Mouse (Mus musculus) left cerebral cortex, adult 18-20 months (tissue): ENCODE results near the gene Pde9a. TPM values are rescaled to one million over a fixed set of nuclear protein-coding genes. Genes with fewer than 3 reads are reported as not detected.
"Not testable (repeated sequence)": the region's sequence is repeated elsewhere in the genome, so short reads cannot be mapped to it uniquely, and the experiment has no call there.

Experiments used
- DNase-seq, 2 experiments: peaks; one replicate each; pipeline ENCODE4 v3.0.0; 2021 to 2022; ENCODE audit warnings: low spot score in 2 of 2, mixed read lengths in 1 of 2
- long read RNA-seq, 2 experiments: library from polyadenylated mRNA; stranded (forward); transcript quantifications; one replicate each; pipeline ENCODE4 v2.0.0; 2021
- total RNA-seq, 2 experiments: library from RNA; stranded (reverse); gene quantifications; 2 replicates each; pipeline ENCODE4 v1.2.3; 2021

Gene Pde9a
- total RNA-seq, result 10 to 100 TPM; 21.2 to 22.4 TPM
- long read RNA-seq, experiment 1, transcript Pde9a-201 (19 exons, 2,089 nt), result major isoform, 10 of 23 reads
- long read RNA-seq, experiment 1, partial matches to known transcripts, result 4 of 23 reads
- long read RNA-seq, experiment 1, other reads (novel, unspliced or antisense), result 9 of 23 reads
- long read RNA-seq, experiment 2, partial matches to known transcripts, result 2 of 10 reads
- long read RNA-seq, experiment 2, other reads (novel, unspliced or antisense), result 2 of 10 reads

GRCm38 (mm10) chr17:31385671-31386665 lies at the start of gene Pde9a:
Pde9a (plus strand) TSS chr17:31386210.
- peak; percentile 23 to 61 for DNase-seq

GRCm38 (mm10) chr17:31339769-31340168 lies 46.2 kb upstream of the Pde9a start:
- no peak for DNase-seq

- peak in 1 of 2 experiments; percentile 35 for DNase-seq
Observed at GRCm38 (mm10) chr17:31342191-31342590, 43.8 kb upstream of the Pde9a start.

GRCm38 (mm10) chr17:31344172-31344801 lies 41.7 kb upstream of the Pde9a start:
- peak; percentile 72 to 81 for DNase-seq

- DNase-seq, result no peak
Observed at GRCm38 (mm10) chr17:31344816-31345215, 41.2 kb upstream of the Pde9a start.

- DNase-seq, result no peak
Observed at GRCm38 (mm10) chr17:31348129-31348528, 37.9 kb upstream of the Pde9a start.

- DNase-seq, result peak; percentile 29 to 31
Observed at GRCm38 (mm10) chr17:31349388-31349787, 36.6 kb upstream of the Pde9a start.

- no peak for DNase-seq
Observed at GRCm38 (mm10) chr17:31351984-31352383, 34.0 kb upstream of the Pde9a start.

GRCm38 (mm10) chr17:31353255-31353654 lies 32.8 kb upstream of the Pde9a start:
- no peak for DNase-seq

- not testable (repeated sequence) for DNase-seq
Observed at GRCm38 (mm10) chr17:31354684-31355083, 31.3 kb upstream of the Pde9a start.

GRCm38 (mm10) chr17:31355792-31356502 lies 30.1 kb upstream of the Pde9a start:
- DNase-seq, result no peak

- DNase-seq, result no peak
Observed at GRCm38 (mm10) chr17:31360582-31360981, 25.4 kb upstream of the Pde9a start.

- no peak for DNase-seq
Observed at GRCm38 (mm10) chr17:31365586-31366166, 20.3 kb upstream of the Pde9a start.

GRCm38 (mm10) chr17:31370221-31370620 lies 15.8 kb upstream of the Pde9a start:
- no peak for DNase-seq

GRCm38 (mm10) chr17:31370931-31371330 lies 15.1 kb upstream of the Pde9a start:
- DNase-seq, result no peak

- peak; percentile 74 to 77 for DNase-seq
Observed at GRCm38 (mm10) chr17:31377961-31378360, 8.0 kb upstream of the Pde9a start.

- DNase-seq, result peak; percentile 7 to 16
Observed at GRCm38 (mm10) chr17:31378361-31378761, 7.6 kb upstream of the Pde9a start.

- DNase-seq, result no peak
Observed at GRCm38 (mm10) chr17:31379086-31379485, 6.9 kb upstream of the Pde9a start.

GRCm38 (mm10) chr17:31379863-31380262 lies 6.1 kb upstream of the Pde9a start:
- DNase-seq, result no peak

- DNase-seq, result no peak
Observed at GRCm38 (mm10) chr17:31383320-31383719, 2.7 kb upstream of the Pde9a start.
